27 mouse cellular contexts compared by ENCODE assay signal in genomic region chr17:48027019-48027418, GRCm38 (mm10). TPM values are rescaled to one million over a fixed set of nuclear protein-coding genes. Genes with fewer than 3 reads are reported as not detected.
A peak's percentile ranks its signal among the peaks of the same experiment; 100 is the strongest.
DNase-seq lines count a peak whose midpoint lies in the region; ATAC-seq and TF ChIP-seq lines count a peak whose summit lies in the region.
"Had no signal": no experiment of that assay in that cellular context is flagged by ENCODE, and none has a peak within 500 bp of the region (broad histone marks: within the 10 kb centered on the region; RNA-seq: fewer than 3 reads in every experiment).

No protein-coding gene starts in this region.

- no peaks in the 10 kb centered on the region for H3K79me2 ChIP-seq in MEL (ENCODE audit: control insufficient read depth, insufficient read depth, low read length, poor library complexity)

- peaks cover 78% of the 10 kb centered on the region for H3K4me1 ChIP-seq in heart, embryonic 13.5 days
- H3K4me1 ChIP-seq in liver, embryonic 14.5 days (replicated peaks; ENCODE audit: control insufficient read depth in 2 of 2, insufficient read depth in 2 of 2, low read length in 1 of 2): peaks cover 0 to 9% of the 10 kb centered on the region in 2 experiments; a peak in 2 of 4 replicates
- H3K4me1 ChIP-seq in liver, embryonic 12.5 days: peaks cover 38% of the 10 kb centered on the region
- H3K4me1 ChIP-seq in E14TG2a.4 (replicated peaks; ENCODE audit: low read depth, low read length): peaks cover 56% of the 10 kb centered on the region
- no peaks in the 10 kb centered on the region for H3K4me1 ChIP-seq in MEL (ENCODE audit: control insufficient read depth in 1 of 2, insufficient read depth in 2 of 2, low read length in 2 of 2)

- H3K4me3 ChIP-seq in heart, embryonic 13.5 days: no peak overlapping the region
- H3K4me3 ChIP-seq in liver, embryonic 14.5 days (ENCODE audit: insufficient read depth in 1 of 2, low read depth in 2 of 2, low read length in 2 of 2): no peak overlapping the region
- H3K4me3 ChIP-seq in liver, embryonic 12.5 days: no peak overlapping the region
- no peak overlapping the region for H3K4me3 ChIP-seq in E14TG2a.4 (replicated peaks; ENCODE audit: low read length)
- H3K4me3 ChIP-seq in MEL (ENCODE audit: control insufficient read depth in 1 of 2, insufficient read depth in 1 of 2, low read depth in 2 of 2, low read length in 2 of 2): no peak overlapping the region
- H3K4me3 ChIP-seq: embryonic facial prominence, embryonic 13.5 days; heart, embryonic 12.5 days; hindbrain, embryonic 13.5 days; intestine, embryonic 15.5 days; limb, embryonic 13.5 days had no signal

- intact Hi-C loops in heart, postnatal 14 days (cut with DNase I): no loop called here

- TF ChIP-seq EP300 in liver, embryonic 14.5 days (IDR thresholded peaks at IDR 0.05; ENCODE audit: low read depth): no peak
- TF ChIP-seq EP300 in MEL (IDR thresholded peaks at IDR 0.05; ENCODE audit: low read depth in 1 of 2, low read length in 2 of 2): no peak

- peak overlapping the region; percentile 61 for H3K27ac ChIP-seq in heart, embryonic 13.5 days (replicated peaks)
- no peak overlapping the region for H3K27ac ChIP-seq in liver, embryonic 14.5 days
- no peak overlapping the region for H3K27ac ChIP-seq in liver, embryonic 12.5 days
- no peak overlapping the region for H3K27ac ChIP-seq in MEL (ENCODE audit: control insufficient read depth, low read depth, low read length)
- H3K27ac ChIP-seq: embryonic facial prominence, embryonic 13.5 days; hindbrain, embryonic 13.5 days; limb, embryonic 13.5 days had no signal

- DNase-seq in heart, postnatal 14 days: no peak
- no peak for DNase-seq in liver, embryonic 14.5 days (ENCODE audit: low read depth in 3 of 3, low spot score in 3 of 3)
- no peak for DNase-seq in MEL (ENCODE audit: low read depth, low spot score)
- no peak for DNase-seq in c-Kit-positive CD71-positive TER-119-positive erythroid progenitor cells, embryonic 14.5 days (ENCODE audit: low spot score)
- no peak for DNase-seq in layer of hippocampus, postnatal 14 days (ENCODE audit: low spot score in 2 of 2)
- DNase-seq: cerebellum, adult 9-10 months; kidney, postnatal 25 days; lung, adult 18-20 months; right cerebral cortex, adult 18-20 months had no signal

- peak; percentile 35; the same call in 1 of the 2 replicates for TF ChIP-seq CTCF in liver, embryonic 14.5 days (IDR thresholded peaks at IDR 0.05; ENCODE audit: low read depth)
- TF ChIP-seq CTCF in E14TG2a.4 (conservative IDR thresholded peaks at IDR 0.05; ENCODE audit: low read length) (peak; percentile 67), MEL (IDR thresholded peaks at IDR 0.05 in 2 of 3, conservative IDR thresholded peaks at IDR 0.05 in 1 of 3; ENCODE audit: control insufficient read depth in 1 of 3, insufficient read depth in 1 of 3, low read depth in 2 of 3, low read length in 3 of 3, poor library complexity in 1 of 3, severe bottlenecking in 1 of 3) (peak; percentile 40 to 53 (median 44))

- no peak for ATAC-seq in heart, embryonic 13.5 days (ENCODE audit: extremely low read depth, insufficient number of reproducible peaks, low FRiP score, low TSS enrichment)
- ATAC-seq in liver, embryonic 14.5 days (ENCODE audit: insufficient read depth): no peak
- no peak for ATAC-seq in liver, embryonic 12.5 days
- ATAC-seq: intestine, embryonic 15.5 days; midbrain, embryonic 16.5 days had no signal

- no peaks in the 10 kb centered on the region for H3K27me3 ChIP-seq in heart, embryonic 13.5 days (replicated peaks)
- peaks cover 16% of the 10 kb centered on the region for H3K27me3 ChIP-seq in liver, embryonic 14.5 days (ENCODE audit: control insufficient read depth, insufficient read depth, low read length)
- peaks cover 56% of the 10 kb centered on the region for H3K27me3 ChIP-seq in liver, embryonic 12.5 days (replicated peaks)
- H3K27me3 ChIP-seq in E14TG2a.4 (ENCODE audit: insufficient read depth, low read length): peaks cover 72% of the 10 kb centered on the region
- peaks cover 3 to 8% of the 10 kb centered on the region in 2 experiments for H3K27me3 ChIP-seq in MEL (ENCODE audit: control insufficient read depth in 1 of 2, insufficient read depth in 2 of 2, low read length in 2 of 2)
- H3K27me3 ChIP-seq: heart, embryonic 12.5 days; intestine, embryonic 15.5 days had no signal

- H3K9ac ChIP-seq in heart, embryonic 13.5 days: no peak overlapping the region
- no peak overlapping the region for H3K9ac ChIP-seq in liver, embryonic 14.5 days (replicated peaks)
- H3K9ac ChIP-seq in liver, embryonic 12.5 days: no peak overlapping the region
- H3K9ac ChIP-seq in MEL (ENCODE audit: control insufficient read depth, low read depth, low read length, poor library complexity, severe bottlenecking): no peak overlapping the region
- H3K9ac ChIP-seq: embryonic facial prominence, embryonic 13.5 days; heart, embryonic 12.5 days; hindbrain, embryonic 13.5 days; intestine, embryonic 15.5 days; limb, embryonic 13.5 days had no signal

- 91% methylated on average over 5 of the region's 5 CpGs for WGBS in heart, embryonic 13.5 days
- WGBS in liver, embryonic 14.5 days (ENCODE audit: insufficient replicate concordance): 70% methylated on average over 5 of the region's 5 CpGs
- 72% methylated on average over 5 of the region's 5 CpGs for WGBS in liver, embryonic 12.5 days (ENCODE audit: insufficient replicate concordance)

- no peak overlapping the region for H3K4me2 ChIP-seq in heart, embryonic 13.5 days
- H3K4me2 ChIP-seq in liver, embryonic 14.5 days (ENCODE audit: low read depth): no peak overlapping the region
- no peak overlapping the region for H3K4me2 ChIP-seq in liver, embryonic 12.5 days
- H3K4me2 ChIP-seq: embryonic facial prominence, embryonic 13.5 days; heart, embryonic 12.5 days; hindbrain, embryonic 13.5 days; intestine, embryonic 15.5 days; limb, embryonic 13.5 days had no signal

- no peaks in the 10 kb centered on the region for H3K36me3 ChIP-seq in heart, embryonic 13.5 days
- no peaks in the 10 kb centered on the region for H3K36me3 ChIP-seq in liver, embryonic 14.5 days (replicated peaks; ENCODE audit: control insufficient read depth, insufficient read depth, low read depth)
- H3K36me3 ChIP-seq in liver, embryonic 12.5 days: no peaks in the 10 kb centered on the region
- H3K36me3 ChIP-seq in E14TG2a.4 (ENCODE audit: insufficient read depth, low read length) (no peaks in the 10 kb centered on the region), MEL (ENCODE audit: control insufficient read depth in 1 of 2, insufficient read depth in 2 of 2, low read length in 2 of 2) (no peaks in the 10 kb centered on the region)
- H3K36me3 ChIP-seq: embryonic facial prominence, embryonic 13.5 days; heart, embryonic 12.5 days; hindbrain, embryonic 13.5 days; intestine, embryonic 15.5 days; limb, embryonic 13.5 days had no signal

- no peak for TF ChIP-seq POLR2A in MEL (IDR thresholded peaks at IDR 0.05; ENCODE audit: control insufficient read depth in 1 of 2, insufficient read depth in 1 of 2, low read depth in 1 of 2, low read length in 2 of 2, poor library complexity in 1 of 2)

- TF ChIP-seq RAD21 in MEL (IDR thresholded peaks at IDR 0.05; ENCODE audit: low read depth, low read length): peak; percentile 45

- H3K9me3 ChIP-seq in heart, embryonic 13.5 days: no peaks in the 10 kb centered on the region
- H3K9me3 ChIP-seq in liver, embryonic 14.5 days (ENCODE audit: control insufficient read depth, low read length): no peaks in the 10 kb centered on the region
- H3K9me3 ChIP-seq in liver, embryonic 12.5 days (replicated peaks): no peaks in the 10 kb centered on the region; the same call in 1 of the 2 replicates
- no peaks in the 10 kb centered on the region for H3K9me3 ChIP-seq in E14TG2a.4 (ENCODE audit: low read length)
- no peaks in the 10 kb centered on the region for H3K9me3 ChIP-seq in MEL (replicated peaks; ENCODE audit: insufficient read depth, low read length)
- H3K9me3 ChIP-seq: embryonic facial prominence, embryonic 13.5 days; heart, embryonic 12.5 days; hindbrain, embryonic 13.5 days; limb, embryonic 13.5 days had no signal

TF ChIP-seq in MEL, 35 proteins besides CTCF, POLR2A, EP300 and RAD21:
- TF ChIP-seq MAZ (IDR thresholded peaks at IDR 0.05; ENCODE audit: low read depth, low read length) (no peak), SMC3 (IDR thresholded peaks at IDR 0.05; ENCODE audit: low read depth, low read length) (peak; percentile 35; the same call in 1 of the 2 replicates), POLR2AphosphoS2 (IDR thresholded peaks at IDR 0.05; ENCODE audit: low read length) (no peak), JUND (IDR thresholded peaks at IDR 0.05; ENCODE audit: low read depth, low read length) (no peak), HCFC1 (IDR thresholded peaks at IDR 0.05; ENCODE audit: low read depth, low read length) (no peak)

RNA-seq across cellular contexts. Expression of gene 1700122O11Rik, which starts 11.1 kb away (rescaled TPM):
- polyA plus RNA-seq in heart, embryonic 13.5 days (2015; fragmentation: Nextera tagmentation; extraction: Ambion mirVana): not detected in 2 replicates
- not detected for total RNA-seq in heart, postnatal 14 days (2021)
- not detected in 2 replicates for polyA plus RNA-seq in liver, embryonic 14.5 days (2012; rRNA removed)
- not detected in 2 replicates for polyA plus RNA-seq in liver, embryonic 14.5 days (2014; fragmentation: Nextera tagmentation; extraction: Ambion mirVana)
- polyA plus RNA-seq in liver, embryonic 12.5 days (2016; fragmentation: Nextera tagmentation; extraction: Ambion mirVana): not detected in 2 replicates
- total RNA-seq in MEL (2012; rRNA removed): not detected in 2 replicates
- polyA plus RNA-seq in MEL (2012; ENCODE audit: insufficient read depth in 1 of 2, insufficient read length in 2 of 2, low read depth in 1 of 2, low replicate concordance in 2 of 2, missing spikeins in 1 of 2): not detected
- total RNA-seq in layer of hippocampus, postnatal 14 days (2021): not detected
- total RNA-seq: adrenal gland, postnatal 14 days; gastrocnemius, postnatal 10 days; layer of hippocampus, postnatal 10 days; left cerebral cortex, postnatal 10 days; megakaryocyte-erythroid progenitor cell, adult 5-6 weeks had no signal
- polyA plus RNA-seq: C2C12; cortical plate, adult 2 months; embryonic facial prominence, embryonic 13.5 days; heart, embryonic 12.5 days; hindbrain, embryonic 13.5 days; intestine, embryonic 15.5 days; limb, embryonic 13.5 days; midbrain, embryonic 16.5 days; small intestine, adult 2 months; thymus, postnatal 0 days had no signal
